Mouse (Mus musculus): ENCODE measurements at regions not wholly inside any gene's neighbourhood (a gene's known extent, or its start where the extent isn't known, plus 50 kb on each side); places are given as distances from the start of the nearest gene placed in this dataset.

DNA sequence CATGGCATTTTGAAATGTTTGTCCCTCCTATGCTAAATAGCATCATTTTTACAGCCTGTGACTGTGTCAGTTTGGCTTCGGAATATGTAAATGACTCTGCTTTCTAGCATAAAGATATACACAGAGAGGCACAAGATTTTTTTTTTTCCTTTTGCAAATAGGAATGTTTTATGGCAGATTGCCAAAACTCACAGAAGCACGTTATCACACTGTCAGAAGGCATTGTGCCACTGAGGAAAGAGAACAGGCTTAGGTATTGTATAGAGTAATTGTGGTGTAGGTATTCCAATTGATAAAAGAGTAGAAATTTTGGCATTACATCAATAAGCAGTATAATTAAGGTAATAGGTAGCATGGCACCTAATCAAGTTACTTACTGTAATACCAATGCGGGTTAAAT lies 988.5 kb upstream of the Tenm2 start:
- TF ChIP-seq CTCF (IDR thresholded peaks at IDR 0.05; ENCODE audit: low read depth): no peak
- TF ChIP-seq EP300 (optimal IDR thresholded peaks at IDR 0.05): no peak
